Mouse (Mus musculus) lung, adult 2 months (tissue): ENCODE results near the gene Il23r.

Source experiments
- CTCF ChIP-seq: fragments of 200-500 bp; IDR thresholded peaks from 2 replicates; pipeline ENCODE4 v1.5.1; 2011; ENCODE audit warnings: mild to moderate bottlenecking, low read length, control low read depth; ENCODE audit not compliant: insufficient read depth
- POLR2A ChIP-seq: fragments of 200-500 bp; IDR thresholded peaks from 2 replicates; pipeline ENCODE4 v1.6.1; 2011; ENCODE audit warnings: low read depth, mild to moderate bottlenecking, control low read depth, low read length, borderline replicate concordance; ENCODE audit errors: extremely low read depth

- TF ChIP-seq CTCF: no peak
- no peak for TF ChIP-seq POLR2A
Measured at GRCm38 (mm10) chr6:67437028-67437427, 54.6 kb downstream of the Il23r start.
